Mouse (Mus musculus): Measurements from ENCODE around the gene Qrich2.

- TF ChIP-seq CTCF (IDR thresholded peaks at IDR 0.05; ENCODE audit: extremely low read depth, insufficient read depth, low read length) (no peak), POLR2A (IDR thresholded peaks at IDR 0.05; ENCODE audit: extremely low read depth, insufficient read depth, low read length) (no peak)
These were observed 23.2 kb downstream of the Qrich2 start for GRCm38 (mm10) chr11:116442867-116443177.

Measured in cortical plate, adult 2 months (tissue).